ENCODE assay signal across 12 mouse cellular contexts in the genomic region with DNA sequence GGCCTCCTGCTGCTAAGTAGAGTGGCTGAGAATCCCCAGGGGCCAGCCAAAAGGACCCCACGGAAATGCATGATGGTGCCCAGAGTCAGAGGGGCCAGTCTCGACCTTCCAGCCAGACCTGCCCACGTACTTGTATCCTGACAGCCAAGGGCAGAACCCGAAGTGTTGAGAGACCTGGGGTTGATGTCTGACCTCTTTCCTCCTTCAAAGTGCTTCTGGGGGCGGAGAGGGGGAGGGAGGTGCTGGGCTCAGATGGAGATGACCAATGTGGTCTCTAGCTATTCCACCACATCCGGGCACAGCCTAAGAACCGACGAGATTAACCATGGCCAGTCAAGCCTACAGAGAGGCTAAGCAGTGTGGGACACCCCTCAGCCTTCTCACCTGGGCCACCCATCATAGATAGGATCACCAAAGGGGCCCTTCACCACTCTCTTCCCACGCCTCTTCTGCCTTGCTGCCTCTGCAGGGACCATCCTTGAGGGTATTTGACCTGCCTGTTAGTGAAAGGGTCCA. TPM values are rescaled to one million over a fixed set of nuclear protein-coding genes. Genes with fewer than 3 reads are reported as not detected.
A peak's percentile ranks its signal among the peaks of the same experiment; 100 is the strongest.
DNase-seq lines count a peak whose midpoint lies in the region; TF ChIP-seq lines count a peak whose summit lies in the region.
"Had no signal": no experiment of that assay in that cellular context is flagged by ENCODE, and none has a peak within 500 bp of the region (broad histone marks: within the 10 kb centered on the region; RNA-seq: fewer than 3 reads in every experiment).

No protein-coding gene starts in this region.

- H3K27me3 ChIP-seq in myocyte (ENCODE audit: control insufficient read depth, insufficient read depth, insufficient read length): no peaks in the 10 kb centered on the region

- no peak for TF ChIP-seq CTCF in lung, adult 2 months (IDR thresholded peaks at IDR 0.05; ENCODE audit: insufficient read depth, low read length)

- peak; percentile 26 for DNase-seq in cerebellum, adult 8-10 months
- no peak for DNase-seq in cerebellum, adult 9-10 months
- peak; percentile 16 for DNase-seq in kidney, adult 18-20 months
- no peak for DNase-seq in kidney, postnatal 14 days
- DNase-seq in lung, adult 2 months: peak; percentile 6
- no peak for DNase-seq in lung, postnatal 25 days (ENCODE audit: low spot score)
- no peak for DNase-seq in heart, postnatal 10 days
- DNase-seq: embryo, embryonic 11 days; liver, postnatal 0 days had no signal

- intact Hi-C loops in heart, postnatal 10 days (cut with DNase I): loop anchor here (2.0 kb wide), 1 partner anchor 30 kb away; no protein-coding TSS in a partner anchor

- no peak overlapping the region for H3ac ChIP-seq in myocyte (ENCODE audit: control insufficient read depth, insufficient read length)

- peaks cover 74% of the 10 kb centered on the region for H3K36me3 ChIP-seq in myocyte (ENCODE audit: control insufficient read depth, insufficient read depth)

- peaks cover 61% of the 10 kb centered on the region for H3K4me1 ChIP-seq in lung, adult 2 months (ENCODE audit: control insufficient read depth, insufficient read depth, low read length)

- no peak overlapping the region for H3K4me3 ChIP-seq in lung, adult 2 months (replicated peaks; ENCODE audit: extremely low read depth, low read depth, low read length)
- H3K4me3 ChIP-seq in myocyte: no peak overlapping the region

- TF ChIP-seq POLR2A in lung, adult 2 months (IDR thresholded peaks at IDR 0.05; ENCODE audit: borderline replicate concordance, extremely low read depth, low read depth, low read length): no peak
- TF ChIP-seq POLR2A in myocyte (IDR thresholded peaks at IDR 0.05; ENCODE audit: insufficient read length, low read depth): no peak

- 68% methylated on average over 9 of the region's 9 CpGs for WGBS in lung, adult 2 months

- no peak overlapping the region for H3K4me2 ChIP-seq in myocyte (ENCODE audit: low read depth)

- peaks cover 15% of the 10 kb centered on the region for H3K79me2 ChIP-seq in myocyte (ENCODE audit: control insufficient read depth, insufficient read depth)

TF ChIP-seq in myocyte, 11 proteins besides CTCF, POLR2A, EP300 and RAD21:
- peak; percentile 70 for TF ChIP-seq POLR2AphosphoS2 (IDR thresholded peaks at IDR 0.05; ENCODE audit: insufficient read length, low read depth)
- no peak for TF ChIP-seq TCF12 (IDR thresholded peaks at IDR 0.05; ENCODE audit: insufficient read depth, poor library complexity, severe bottlenecking)
- TF ChIP-seq E2F4 (IDR thresholded peaks at IDR 0.05; ENCODE audit: insufficient read depth): no peak
- TF ChIP-seq REST (IDR thresholded peaks at IDR 0.05; ENCODE audit: insufficient read depth, insufficient read length): no peak

RNA-seq across cellular contexts. Expression of a gene that starts 29.7 kb away (rescaled TPM):
- polyA plus RNA-seq in lung, adult 2 months (2012; rRNA removed): 2.2 and 2.3 TPM in 2 replicates
- polyA plus RNA-seq in myocyte (2012; fragmentation: generic; extraction: Trizol): 0.12 TPM
- 10 to 100 TPM; 39.2 to 52.4 TPM for total RNA-seq in heart, postnatal 10 days (2021)
- total RNA-seq: megakaryocyte progenitor cell, adult 5-6 weeks had no signal
- polyA plus RNA-seq: G1E had no signal

Comparison
In these comparisons a context has a peak if more than half of its experiments do, and no peak if none do; other contexts are left out.
1. DNase-seq: peak in cerebellum, adult 8-10 months (single experiment), kidney, adult 18-20 months (single experiment) and lung, adult 2 months (single experiment); none in cerebellum, adult 9-10 months (single experiment), kidney, postnatal 14 days (single experiment), lung, postnatal 25 days (single experiment) and heart, postnatal 10 days (0 of 2).